ENCODE assay signal across 24 mouse cellular contexts in the genomic region with DNA sequence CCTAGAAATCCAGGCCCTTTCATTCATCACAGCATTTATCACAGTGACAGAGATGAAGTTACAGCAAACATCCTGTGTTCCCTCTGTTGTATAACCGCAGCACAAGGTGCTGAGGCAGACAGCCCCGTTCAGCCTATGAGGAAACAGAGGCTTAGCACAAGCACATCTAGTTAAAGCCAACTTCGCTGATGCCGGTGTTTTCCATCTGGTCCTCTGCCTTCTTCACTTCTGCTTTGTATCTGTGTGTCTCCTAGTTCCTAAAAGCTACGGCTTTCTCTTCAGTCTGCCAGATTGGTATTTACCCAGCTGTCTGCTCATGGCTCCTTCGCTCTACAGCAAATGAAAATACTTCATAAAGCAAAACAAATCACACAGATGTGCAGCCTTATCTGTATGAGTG.
DNase-seq lines count a peak whose midpoint lies in the region; TF ChIP-seq lines count a peak whose summit lies in the region.
"Had no signal": no experiment of that assay in that cellular context is flagged by ENCODE, and none has a peak within 500 bp of the region (broad histone marks: within the 10 kb centered on the region; RNA-seq: fewer than 3 reads in every experiment).

No protein-coding gene starts in this region.

- peak overlapping the region; percentile 6; the same call in 1 of the 2 replicates for H3K4me2 ChIP-seq in CH12.LX (ENCODE audit: insufficient read depth, low read depth, poor library complexity, severe bottlenecking)
- H3K4me2 ChIP-seq: hindbrain, embryonic 13.5 days; intestine, embryonic 15.5 days; limb, embryonic 13.5 days had no signal

- intact Hi-C loops in left cerebral cortex, postnatal 25 days (cut with DNase I): no loop called here

- no peaks in the 10 kb centered on the region for H3K27me3 ChIP-seq in heart, embryonic 10.5 days (ENCODE audit: insufficient read depth, poor library complexity, severe bottlenecking)
- H3K27me3 ChIP-seq in CH12.LX (replicated peaks): no peaks in the 10 kb centered on the region
- H3K27me3 ChIP-seq: hindbrain, embryonic 13.5 days; intestine, embryonic 15.5 days; Patski had no signal

- no peak overlapping the region for H3K9ac ChIP-seq in CH12.LX (ENCODE audit: insufficient read depth, low read depth)
- H3K9ac ChIP-seq: forebrain, postnatal 0 days; hindbrain, embryonic 13.5 days; intestine, embryonic 15.5 days; limb, embryonic 13.5 days had no signal

- H3K27ac ChIP-seq in heart, embryonic 10.5 days: no peak overlapping the region
- no peak overlapping the region for H3K27ac ChIP-seq in CH12.LX (ENCODE audit: insufficient read depth, low read depth)
- H3K27ac ChIP-seq: forebrain, embryonic 10.5 days; gastrocnemius, adult 2 months; hindbrain, embryonic 13.5 days; intestine, embryonic 15.5 days; limb, embryonic 13.5 days; midbrain, embryonic 10.5 days had no signal

- TF ChIP-seq CTCF in CH12.LX (conservative IDR thresholded peaks at IDR 0.05 in 1 of 2, IDR thresholded peaks at IDR 0.05 in 1 of 2; ENCODE audit: low read depth in 2 of 2, low read length in 2 of 2): no peak

- dilution Hi-C loops in CH12.LX (cut with MboI; ENCODE audit: extremely low pct_ligation_motif_present, extremely low pct_unique_long_range_greater_than_20kb, low sequenced_read_pairs): no loop called here

- no peaks in the 10 kb centered on the region for H3K4me1 ChIP-seq in heart, embryonic 10.5 days
- H3K4me1 ChIP-seq in CH12.LX (ENCODE audit: control insufficient read depth in 1 of 2, insufficient read depth in 2 of 2): peaks cover 6 to 27% of the 10 kb centered on the region in 2 experiments; a peak in 3 of 4 replicates
- H3K4me1 ChIP-seq: midbrain, embryonic 10.5 days had no signal

- no peak for TF ChIP-seq POLR2A in CH12.LX (IDR thresholded peaks at IDR 0.05; ENCODE audit: low read depth, low read length)

- 81% methylated on average over 6 of the region's 6 CpGs for WGBS in heart, embryonic 10.5 days

- no peaks in the 10 kb centered on the region for H3K36me3 ChIP-seq in heart, embryonic 10.5 days
- H3K36me3 ChIP-seq in CH12.LX (replicated peaks in 1 of 2; ENCODE audit: control insufficient read depth in 1 of 2, insufficient read depth in 1 of 2, low read length in 1 of 2): no peaks in the 10 kb centered on the region
- H3K36me3 ChIP-seq: forebrain, embryonic 10.5 days; hindbrain, embryonic 13.5 days; intestine, embryonic 15.5 days; limb, embryonic 13.5 days; midbrain, embryonic 10.5 days had no signal

- H3K79me2 ChIP-seq in CH12.LX (replicated peaks; ENCODE audit: control insufficient read depth, extremely low read depth, insufficient read depth, poor library complexity, severe bottlenecking): no peaks in the 10 kb centered on the region

- in situ Hi-C loops in CH12.LX (cut with MboI; ENCODE audit: low pct_ligation_motif_present, low pct_unique_long_range_greater_than_20kb, low sequenced_read_pairs): no loop called here

- no peak for TF ChIP-seq EP300 in CH12.LX (IDR thresholded peaks at IDR 0.05; ENCODE audit: low read length)

- no peak for TF ChIP-seq RAD21 in CH12.LX (IDR thresholded peaks at IDR 0.05; ENCODE audit: low read depth, low read length)

- H3K9me3 ChIP-seq in heart, embryonic 10.5 days: no peaks in the 10 kb centered on the region
- no peaks in the 10 kb centered on the region for H3K9me3 ChIP-seq in CH12.LX (replicated peaks; ENCODE audit: low read length)
- H3K9me3 ChIP-seq: forebrain, embryonic 10.5 days; hindbrain, embryonic 13.5 days; intestine, embryonic 15.5 days; limb, embryonic 13.5 days; midbrain, embryonic 10.5 days had no signal

- no peak overlapping the region for H3K4me3 ChIP-seq in heart, embryonic 10.5 days
- H3K4me3 ChIP-seq in CH12.LX (replicated peaks in 1 of 3; ENCODE audit: low read depth in 2 of 3, low read length in 2 of 3, poor library complexity in 1 of 3): no peak overlapping the region
- H3K4me3 ChIP-seq: forebrain, embryonic 10.5 days; gastrocnemius, adult 2 months; hindbrain, embryonic 13.5 days; intestine, embryonic 15.5 days; limb, embryonic 13.5 days; midbrain, embryonic 10.5 days had no signal

- DNase-seq in heart, adult 9 months (ENCODE audit: low spot score in 2 of 2): peak; percentile 6 to 16
- no peak for DNase-seq in heart, embryonic 10.5 days (ENCODE audit: low spot score)
- DNase-seq in left cerebral cortex, postnatal 25 days (ENCODE audit: low spot score in 2 of 2): peak; percentile 10 to 29
- DNase-seq in left cerebral cortex, adult 11 months (ENCODE audit: low spot score): no peak
- peak; percentile 20 for DNase-seq in A20 (ENCODE audit: low read depth, low spot score)
- DNase-seq in CH12.LX (ENCODE audit: extremely low read depth): peak; percentile 90
- DNase-seq in embryo, embryonic 10 days (ENCODE audit: low spot score): no peak
- DNase-seq: adrenal gland, postnatal 14 days; cerebellum, adult 11-12 months; cerebellum, postnatal 14 days; embryo, embryonic 11 days; forebrain, postnatal 0 days; gastrocnemius, adult 2 months; kidney, adult 9 months; kidney, postnatal 36 days; lung, postnatal 4 days; retina, postnatal 1 day; thymus, postnatal 14 days had no signal

TF ChIP-seq in CH12.LX, 34 proteins besides CTCF, POLR2A, EP300 and RAD21:
- TF ChIP-seq ZMIZ1 (IDR thresholded peaks at IDR 0.05; ENCODE audit: low read depth, low read length): peak; percentile 23; the same call in 1 of the 2 replicates
- TF ChIP-seq NELFE (IDR thresholded peaks at IDR 0.05; ENCODE audit: low read depth, low read length): no peak
- peak; percentile 50; the same call in 1 of the 2 replicates for TF ChIP-seq SIN3A (IDR thresholded peaks at IDR 0.05; ENCODE audit: low read length)
- peak; percentile 30; the same call in 1 of the 2 replicates for TF ChIP-seq BHLHE40 (IDR thresholded peaks at IDR 0.05; ENCODE audit: low read depth, low read length)
- 0 out of 2 replicates have a peak, but pooled peaks have one; percentile 24 for TF ChIP-seq MXI1 (IDR thresholded peaks at IDR 0.05; ENCODE audit: low read depth, low read length)
- TF ChIP-seq UBTF (IDR thresholded peaks at IDR 0.05; ENCODE audit: low read depth, low read length): peak; percentile 92
- 0 out of 2 replicates have a peak, but pooled peaks have one; percentile 11 for TF ChIP-seq MAX (IDR thresholded peaks at IDR 0.05; ENCODE audit: low read length)
- peak; percentile 92 for TF ChIP-seq TBP (conservative IDR thresholded peaks at IDR 0.05; ENCODE audit: low read depth, low read length)
- no peak for TF ChIP-seq ELF1 (IDR thresholded peaks at IDR 0.05; ENCODE audit: low read depth, low read length)
- no peak for TF ChIP-seq PAX5 (IDR thresholded peaks at IDR 0.05; ENCODE audit: low read length)
- TF ChIP-seq CHD1 (IDR thresholded peaks at IDR 0.05; ENCODE audit: low read depth, low read length): no peak
- peak; percentile 63 for TF ChIP-seq IRF4 (IDR thresholded peaks at IDR 0.05; ENCODE audit: low read depth, low read length)

Comparison
In these comparisons a context has a peak if more than half of its experiments do, and no peak if none do; other contexts are left out.
1. DNase-seq: peak in heart, adult 9 months (2 of 2), left cerebral cortex, postnatal 25 days (2 of 2), A20 (single experiment) and CH12.LX (single experiment); none in heart, embryonic 10.5 days (single experiment), left cerebral cortex, adult 11 months (single experiment) and embryo, embryonic 10 days (single experiment).